Mouse (Mus musculus) sigmoid colon, adult 10 weeks (tissue): Measurements from ENCODE around the gene Olfr1216. TPM values are rescaled to one million over a fixed set of nuclear protein-coding genes. Genes with fewer than 3 reads are reported as not detected.

Experiments
- polyA plus RNA-seq: library from polyadenylated mRNA; stranded (reverse); fragments of 350-450 nt; fragmentation: Illumina TruSeq; extraction: RNeasy Lipid Tissue Mini Kit (QIAGEN cat#74804); gene quantifications from one replicate; pipeline ENCODE4 v1.2.3, GENCODE M21; 2014; ENCODE audit warnings: low read depth, low replicate concordance

The Olfr1216 gene
- polyA plus RNA-seq = not detected

GRCm38 (mm10) chr2:89018240-89018639 is at the start of gene Olfr1216:
Olfr1216 (minus strand) TSS chr2:89018340.

GRCm38 (mm10) chr2:89061087-89061486 is 42.9 kb upstream of the Olfr1216 start, which contains the start of gene Olfr1218:
Olfr1218 (minus strand) TSS chr2:89061187.

GRCm38 (mm10) chr2:89031965-89032364 is 13.8 kb upstream of the Olfr1216 start, which contains the start of gene Olfr1217:
Olfr1217 (minus strand) TSS chr2:89032065.

GRCm38 (mm10) chr2:89006873-89007272 is 11.3 kb downstream of the Olfr1216 start, which contains the start of gene Olfr1215:
Olfr1215 (minus strand) TSS chr2:89006973.

GRCm38 (mm10) chr2:88992553-88992952 is 25.6 kb downstream of the Olfr1216 start, which contains the start of gene Olfr1214:
Olfr1214 (minus strand) TSS chr2:88992653.

GRCm38 (mm10) chr2:88980181-88980580 is 38.0 kb downstream of the Olfr1216 start, which contains the start of gene Gm13762:
Gm13762 (minus strand) TSS chr2:88980281.

Other genes starting within 250 kb of the Olfr1216 start
- gene Olfr1200, start 247.9 kb downstream of the Olfr1216 start, polyA plus RNA-seq = not detected
- gene Olfr1201, start 225.3 kb downstream of the Olfr1216 start, polyA plus RNA-seq = not detected
- not detected for gene Olfr1202, start 203.8 kb downstream of the Olfr1216 start, polyA plus RNA-seq
- gene Olfr1205, start 188.6 kb downstream of the Olfr1216 start, polyA plus RNA-seq = not detected
- not detected for gene Olfr1204, start 169.0 kb downstream of the Olfr1216 start, polyA plus RNA-seq
- gene Olfr1206, start 155.1 kb downstream of the Olfr1216 start, polyA plus RNA-seq = not detected
- gene Olfr1208, start 116.0 kb downstream of the Olfr1216 start, polyA plus RNA-seq = not detected
- gene Olfr1209, start 103.2 kb downstream of the Olfr1216 start, polyA plus RNA-seq = not detected
- gene Olfr1211, start 80.2 kb downstream of the Olfr1216 start, polyA plus RNA-seq = not detected
- not detected for gene Olfr1212, start 64.4 kb downstream of the Olfr1216 start, polyA plus RNA-seq
- not detected for gene Gm13762, start 38.1 kb downstream of the Olfr1216 start, polyA plus RNA-seq
- gene Olfr1214, start 25.7 kb downstream of the Olfr1216 start, polyA plus RNA-seq = not detected
- gene Olfr1215, start 11.4 kb downstream of the Olfr1216 start, polyA plus RNA-seq = not detected
- gene Olfr1217, start 13.7 kb upstream of the Olfr1216 start, polyA plus RNA-seq = not detected
- gene Olfr1218, start 42.8 kb upstream of the Olfr1216 start, polyA plus RNA-seq = not detected
- not detected for gene Olfr1219, start 65.2 kb upstream of the Olfr1216 start, polyA plus RNA-seq
- gene Olfr1220, start 88.5 kb upstream of the Olfr1216 start, polyA plus RNA-seq = not detected
- gene Olfr1221, start 98.9 kb upstream of the Olfr1216 start, polyA plus RNA-seq = not detected
- gene Olfr1222, start 114.7 kb upstream of the Olfr1216 start, polyA plus RNA-seq = not detected
- gene Olfr1223, start 133.2 kb upstream of the Olfr1216 start, polyA plus RNA-seq = not detected
- gene Olfr1224-ps1, start 145.8 kb upstream of the Olfr1216 start, polyA plus RNA-seq = not detected
- gene Olfr1225, start 156.3 kb upstream of the Olfr1216 start, polyA plus RNA-seq = not detected
- gene Olfr1226, start 181.7 kb upstream of the Olfr1216 start, polyA plus RNA-seq = 0.09 TPM
- gene Olfr1228, start 235.7 kb upstream of the Olfr1216 start, polyA plus RNA-seq = not detected